Mouse (Mus musculus): ENCODE measurements at regions not wholly inside any gene's neighbourhood (a gene's known extent, or its start where the extent isn't known, plus 50 kb on each side); places are given as distances from the start of the nearest gene placed in this dataset.

GRCm38 (mm10) chr6:111621684-111622480 lies 651.7 kb upstream of the Lmcd1 start:
- no peak for DNase-seq

- no peak for DNase-seq
These were observed 650.9 kb upstream of the Lmcd1 start for GRCm38 (mm10) chr6:111622481-111623139.

- peak; percentile 8 for DNase-seq
These were observed 650.4 kb upstream of the Lmcd1 start for GRCm38 (mm10) chr6:111623140-111623497.

GRCm38 (mm10) chr6:111625501-111625900 lies 648.1 kb upstream of the Lmcd1 start:
- no peak for DNase-seq

- DNase-seq, result no peak
These were observed 620.8 kb upstream of the Lmcd1 start for GRCm38 (mm10) chr6:111652736-111653135.

- DNase-seq, result peak; percentile 7
These were observed 613.6 kb upstream of the Lmcd1 start for GRCm38 (mm10) chr6:111659957-111660356.

- DNase-seq, result peak; percentile 8
These were observed 609.0 kb upstream of the Lmcd1 start for GRCm38 (mm10) chr6:111664603-111665002.

- DNase-seq, result no peak
These were observed 588.6 kb upstream of the Lmcd1 start for GRCm38 (mm10) chr6:111684911-111685310.

GRCm38 (mm10) chr6:111702864-111703263 lies 570.7 kb upstream of the Lmcd1 start:
- no peak for DNase-seq

- DNase-seq, result no peak
These were observed 565.3 kb upstream of the Lmcd1 start for GRCm38 (mm10) chr6:111708277-111708676.

GRCm38 (mm10) chr6:111725969-111726368 lies 547.6 kb upstream of the Lmcd1 start:
- no peak for DNase-seq

GRCm38 (mm10) chr6:111730381-111730780 lies 543.2 kb upstream of the Lmcd1 start:
- DNase-seq, result no peak

GRCm38 (mm10) chr6:111733926-111734325 lies 539.6 kb upstream of the Lmcd1 start:
- peak; percentile 2 for DNase-seq

- DNase-seq, result peak; percentile 9
These were observed 534.6 kb upstream of the Lmcd1 start for GRCm38 (mm10) chr6:111738983-111739382.

GRCm38 (mm10) chr6:111781710-111782481 lies 491.7 kb upstream of the Lmcd1 start:
- no peak for DNase-seq

GRCm38 (mm10) chr6:111808611-111809010 lies 464.9 kb upstream of the Lmcd1 start:
- DNase-seq, result no peak

GRCm38 (mm10) chr6:111813982-111814603 lies 459.5 kb upstream of the Lmcd1 start:
- no peak for DNase-seq

GRCm38 (mm10) chr6:111815150-111815549 lies 458.4 kb upstream of the Lmcd1 start:
- peak; percentile 2 for DNase-seq

- DNase-seq, result no peak
These were observed 453.3 kb upstream of the Lmcd1 start for GRCm38 (mm10) chr6:111820265-111820664.

- DNase-seq, result peak; percentile 22
These were observed 429.2 kb upstream of the Lmcd1 start for GRCm38 (mm10) chr6:111844321-111844835.

- peak; percentile 13 for DNase-seq
These were observed 407.4 kb upstream of the Lmcd1 start for GRCm38 (mm10) chr6:111866101-111866598.

- DNase-seq, result no peak
These were observed 391.0 kb upstream of the Lmcd1 start for GRCm38 (mm10) chr6:111882557-111882956.

- no peak for DNase-seq
These were observed 389.6 kb upstream of the Lmcd1 start for GRCm38 (mm10) chr6:111883946-111884345.
